Mouse (Mus musculus) cerebellum, adult 8-10 months (tissue): Measurements from ENCODE around the gene Stox2.
"Not testable (repeated sequence)": the region's sequence is repeated elsewhere in the genome, so short reads cannot be mapped to it uniquely, and the experiment has no call there.

Source experiments
- DNase-seq: peaks from one replicate; pipeline ENCODE4 v3.0.0; 2022

The Stox2 gene

GRCm38 (mm10) chr8:47446312-47447046 lies at the start of gene Stox2:
Stox2 (minus strand) TSS chr8:47446362.
- no peak for DNase-seq

GRCm38 (mm10) chr8:47495428-47495827 lies 49.3 kb upstream of the Stox2 start:
- DNase-seq, result no peak

GRCm38 (mm10) chr8:47494602-47495153 lies 48.5 kb upstream of the Stox2 start:
- DNase-seq, result no peak

- DNase-seq, result no peak
These were observed 46.9 kb upstream of the Stox2 start for GRCm38 (mm10) chr8:47493106-47493505.

- no peak for DNase-seq
These were observed 41.1 kb upstream of the Stox2 start for GRCm38 (mm10) chr8:47487231-47487630.

GRCm38 (mm10) chr8:47482354-47483071 lies 36.4 kb upstream of the Stox2 start:
- no peak for DNase-seq

GRCm38 (mm10) chr8:47480039-47480438 lies 33.9 kb upstream of the Stox2 start:
- DNase-seq, result no peak

GRCm38 (mm10) chr8:47461650-47462049 lies 15.5 kb upstream of the Stox2 start:
- DNase-seq, result no peak

GRCm38 (mm10) chr8:47459216-47459749 lies 13.1 kb upstream of the Stox2 start:
- DNase-seq, result no peak

- no peak for DNase-seq
These were observed 12.4 kb upstream of the Stox2 start for GRCm38 (mm10) chr8:47458591-47458990.

- not testable (repeated sequence) for DNase-seq
These were observed 3.0 kb upstream of the Stox2 start for GRCm38 (mm10) chr8:47449211-47449610.

- DNase-seq, result no peak
These were observed 6.9 kb downstream of the Stox2 start for GRCm38 (mm10) chr8:47439271-47439670.

- DNase-seq, result no peak
These were observed 8.2 kb downstream of the Stox2 start for GRCm38 (mm10) chr8:47437976-47438375.

GRCm38 (mm10) chr8:47435861-47436260 lies 10.3 kb downstream of the Stox2 start:
- DNase-seq, result no peak

- no peak for DNase-seq
These were observed 10.8 kb downstream of the Stox2 start for GRCm38 (mm10) chr8:47435412-47435811.

GRCm38 (mm10) chr8:47431263-47431662 lies 14.9 kb downstream of the Stox2 start:
- no peak for DNase-seq

GRCm38 (mm10) chr8:47414258-47414525 lies 32.0 kb downstream of the Stox2 start:
- DNase-seq, result not testable (repeated sequence)

GRCm38 (mm10) chr8:47413524-47414257 lies 32.5 kb downstream of the Stox2 start:
- no peak for DNase-seq

GRCm38 (mm10) chr8:47412696-47413523 lies 33.3 kb downstream of the Stox2 start:
- no peak for DNase-seq

GRCm38 (mm10) chr8:47411994-47412695 lies 34.0 kb downstream of the Stox2 start:
- DNase-seq, result no peak

GRCm38 (mm10) chr8:47411321-47411720 lies 34.8 kb downstream of the Stox2 start:
- DNase-seq, result no peak

- DNase-seq, result no peak
These were observed 37.1 kb downstream of the Stox2 start for GRCm38 (mm10) chr8:47409061-47409460.
